Mouse (Mus musculus) ZHBTc4 (cell line): Measurements from ENCODE around the gene Cntd1.
"Not testable (repeated sequence)": the region's sequence is repeated elsewhere in the genome, so short reads cannot be mapped to it uniquely, and the experiment has no call there.

Experiments used
- DNase-seq: peaks from one replicate; pipeline ENCODE4 v3.0.0-alpha.2; 2011; ENCODE audit warnings: low read depth, low spot score

Cntd1 gene

GRCm38 (mm10) chr11:101330961-101331360 lies 52.1 kb downstream of the Cntd1 start:
- DNase-seq = not testable (repeated sequence)

GRCm38 (mm10) chr11:101332537-101332936 lies 53.7 kb downstream of the Cntd1 start:
- no peak for DNase-seq

GRCm38 (mm10) chr11:101334023-101334422 lies 55.2 kb downstream of the Cntd1 start:
- DNase-seq = peak; percentile 81

GRCm38 (mm10) chr11:101334516-101334915 lies 55.7 kb downstream of the Cntd1 start:
- peak; percentile 83 for DNase-seq

- DNase-seq = peak; percentile 43
Observed at GRCm38 (mm10) chr11:101335685-101336084, 56.9 kb downstream of the Cntd1 start.

GRCm38 (mm10) chr11:101338123-101338760 lies 59.4 kb downstream of the Cntd1 start:
- peak; percentile 58 for DNase-seq
